Mouse (Mus musculus) T-cell, adult 2 months (primary cell): ENCODE measurements at regions not wholly inside any gene's neighbourhood (a gene's known extent, or its start where the extent isn't known, plus 50 kb on each side); places are given as distances from the start of the nearest gene placed in this dataset.

Experiments
- DNase-seq: peaks from one replicate; pipeline ENCODE4 v3.0.0; 2022; ENCODE audit warnings: low spot score

GRCm38 (mm10) chr3:35027898-35028297, 377.7 kb downstream of the Sox2 start:
- no peak for DNase-seq

GRCm38 (mm10) chr3:35029924-35030323, 379.7 kb downstream of the Sox2 start:
- DNase-seq: no peak

- DNase-seq: no peak
Measured at GRCm38 (mm10) chr3:35033587-35033986, 383.4 kb downstream of the Sox2 start.

GRCm38 (mm10) chr3:35035234-35035633, 385.0 kb downstream of the Sox2 start:
- DNase-seq: no peak

- no peak for DNase-seq
Measured at GRCm38 (mm10) chr3:35043705-35044104, 393.5 kb downstream of the Sox2 start.

GRCm38 (mm10) chr3:35059438-35059837, 409.2 kb downstream of the Sox2 start:
- no peak for DNase-seq

GRCm38 (mm10) chr3:35060042-35060441, 409.8 kb downstream of the Sox2 start:
- no peak for DNase-seq

- no peak for DNase-seq
Measured at GRCm38 (mm10) chr3:35066824-35067223, 416.6 kb downstream of the Sox2 start.

GRCm38 (mm10) chr3:35068586-35068985, 418.4 kb downstream of the Sox2 start:
- no peak for DNase-seq

GRCm38 (mm10) chr3:35071046-35071445, 420.8 kb downstream of the Sox2 start:
- no peak for DNase-seq

GRCm38 (mm10) chr3:35079887-35080286, 429.7 kb downstream of the Sox2 start:
- no peak for DNase-seq

GRCm38 (mm10) chr3:35084091-35084867, 434.1 kb downstream of the Sox2 start:
- no peak for DNase-seq

- DNase-seq: no peak
Measured at GRCm38 (mm10) chr3:35088241-35089080, 438.3 kb downstream of the Sox2 start.

- no peak for DNase-seq
Measured at GRCm38 (mm10) chr3:35090496-35091133, 440.4 kb downstream of the Sox2 start.

- DNase-seq: no peak
Measured at GRCm38 (mm10) chr3:35093001-35093400, 442.8 kb downstream of the Sox2 start.

- no peak for DNase-seq
Measured at GRCm38 (mm10) chr3:35095221-35095620, 445.0 kb downstream of the Sox2 start.

- no peak for DNase-seq
Measured at GRCm38 (mm10) chr3:35096381-35096780, 446.2 kb downstream of the Sox2 start.

GRCm38 (mm10) chr3:35097766-35098165, 447.6 kb downstream of the Sox2 start:
- DNase-seq: no peak

GRCm38 (mm10) chr3:35099226-35099625, 449.0 kb downstream of the Sox2 start:
- no peak for DNase-seq

- DNase-seq: no peak
Measured at GRCm38 (mm10) chr3:35099876-35100420, 449.7 kb downstream of the Sox2 start.

GRCm38 (mm10) chr3:35101286-35101685, 451.1 kb downstream of the Sox2 start:
- no peak for DNase-seq

- no peak for DNase-seq
Measured at GRCm38 (mm10) chr3:35101951-35102350, 451.7 kb downstream of the Sox2 start.
